Mouse (Mus musculus) layer of hippocampus, adult 2 months (tissue): Measurements from ENCODE around the gene Pkp3. TPM values are rescaled to one million over a fixed set of nuclear protein-coding genes. Genes with fewer than 3 reads are reported as not detected.

Experiments
- DNase-seq, 2 experiments: peaks; one replicate each; pipeline ENCODE4 v3.0.0; 2022; ENCODE audit warnings: low spot score in 2 of 2
- H3K27ac ChIP-seq: fragments of 200-600 bp; 2 replicates; pipeline ENCODE4 v1.8.1; 2022
- H3K4me3 ChIP-seq: fragments of 200-600 bp; 2 replicates; pipeline ENCODE4 v1.8.1; 2022; ENCODE audit warnings: mild to moderate bottlenecking
- CTCF ChIP-seq: fragments of 200-600 bp; conservative IDR thresholded peaks from 2 replicates; pipeline ENCODE4 v1.8.1; 2022; ENCODE audit warnings: antibody characterized with exemption, mild to moderate bottlenecking, moderate library complexity
- total RNA-seq, 2 experiments: library from RNA; stranded (reverse); gene quantifications; 2 replicates each; pipeline ENCODE4 v1.2.3; 2021

Pkp3 gene
- total RNA-seq, 2 experiments from 2014 or later: not detected

- TF ChIP-seq CTCF: no peak
- Histone ChIP-seq H3K4me3 (peak overlapping the region; percentile 54), H3K27ac (peak overlapping the region; percentile 95)
- peak; percentile 73 to 84 for DNase-seq
Observed at GRCm38 (mm10) chr7:141047581-141048225, 30.3 kb upstream of the Pkp3 start.

GRCm38 (mm10) chr7:141048226-141049218, 29.5 kb upstream of the Pkp3 start:
- peak overlapping the region; percentile 95 for H3K27ac ChIP-seq
- peak overlapping the region; percentile 54 for H3K4me3 ChIP-seq
- TF ChIP-seq CTCF: peak; percentile 80
- peak; percentile 89 to 93 for DNase-seq

- Histone ChIP-seq H3K4me3 (no peak overlapping the region), H3K27ac (no peak overlapping the region)
- no peak for TF ChIP-seq CTCF
- DNase-seq: no peak
Observed at GRCm38 (mm10) chr7:141049326-141049725, 28.7 kb upstream of the Pkp3 start.

- no peak for DNase-seq
- no peak overlapping the region for H3K4me3 ChIP-seq
- no peak overlapping the region for H3K27ac ChIP-seq
- no peak for TF ChIP-seq CTCF
Observed at GRCm38 (mm10) chr7:141051060-141051685, 26.8 kb upstream of the Pkp3 start.

GRCm38 (mm10) chr7:141052016-141052415, 26.0 kb upstream of the Pkp3 start:
- DNase-seq: no peak
- Histone ChIP-seq H3K4me3 (no peak overlapping the region), H3K27ac (no peak overlapping the region)
- no peak for TF ChIP-seq CTCF

- no peak for DNase-seq
- no peak for TF ChIP-seq CTCF
- H3K4me3 ChIP-seq: no peak overlapping the region
- H3K27ac ChIP-seq: no peak overlapping the region
Observed at GRCm38 (mm10) chr7:141052421-141052820, 25.6 kb upstream of the Pkp3 start.

GRCm38 (mm10) chr7:141055785-141056184, 22.2 kb upstream of the Pkp3 start:
- peak; percentile 34 for TF ChIP-seq CTCF

GRCm38 (mm10) chr7:141056976-141057375, 21.0 kb upstream of the Pkp3 start:
- TF ChIP-seq CTCF: no peak
- Histone ChIP-seq H3K27ac (no peak overlapping the region), H3K4me3 (no peak overlapping the region)
- no peak for DNase-seq

More at GRCm38 (mm10) chr7:141055785-141056184, 22.2 kb upstream of the Pkp3 start:
- no peak overlapping the region for H3K27ac ChIP-seq
- H3K4me3 ChIP-seq: no peak overlapping the region
- DNase-seq: no peak

GRCm38 (mm10) chr7:141057541-141057940, 20.5 kb upstream of the Pkp3 start:
- H3K4me3 ChIP-seq: no peak overlapping the region
- no peak for DNase-seq
- TF ChIP-seq CTCF: no peak
- H3K27ac ChIP-seq: no peak overlapping the region

- Histone ChIP-seq H3K4me3 (no peak overlapping the region), H3K27ac (no peak overlapping the region)
- no peak for TF ChIP-seq CTCF
- DNase-seq: no peak
Observed at GRCm38 (mm10) chr7:141058601-141059341, 19.2 kb upstream of the Pkp3 start.

- Histone ChIP-seq H3K4me3 (peak overlapping the region; percentile 88), H3K27ac (peak overlapping the region; percentile 94)
- no peak for DNase-seq
- no peak for TF ChIP-seq CTCF
Observed at GRCm38 (mm10) chr7:141059929-141060328, 18.1 kb upstream of the Pkp3 start.
